In genomic region chr4:84884539-84885270, GRCm38 (mm10) we compare ENCODE assay signal across 8 mouse cellular contexts. TPM values are rescaled to one million over a fixed set of nuclear protein-coding genes. Genes with fewer than 3 reads are reported as not detected.
A peak's percentile ranks its signal among the peaks of the same experiment; 100 is the strongest.
DNase-seq lines count a peak whose midpoint lies in the region; ATAC-seq and TF ChIP-seq lines count a peak whose summit lies in the region.

No protein-coding gene starts in this region.

- no peaks in the 10 kb centered on the region for H3K27me3 ChIP-seq in forebrain, embryonic 16.5 days (replicated peaks; ENCODE audit: control insufficient read depth, insufficient read depth, low read length)

- no peaks in the 10 kb centered on the region for H3K36me3 ChIP-seq in forebrain, embryonic 16.5 days (ENCODE audit: control insufficient read depth, insufficient read depth)

- TF ChIP-seq POLR2A in lung, adult 2 months (IDR thresholded peaks at IDR 0.05; ENCODE audit: borderline replicate concordance, extremely low read depth, low read depth, low read length): 0 out of 2 replicates have a peak, but pooled peaks have one; percentile 28

- peak; percentile 68 for DNase-seq in MN1 (ENCODE audit: low spot score)
- peak; percentile 73 for DNase-seq in cerebellum, adult 11-12 months
- DNase-seq in heart, postnatal 4 days: peak; percentile 59
- peak; percentile 19 for DNase-seq in layer of hippocampus, adult 11-12 months (ENCODE audit: low spot score)
- DNase-seq in lung, adult 2 months: peak; percentile 57
- peak; percentile 36 for DNase-seq in ovary, adult 18-20 months (ENCODE audit: low spot score)
- peak; percentile 67 for DNase-seq in testis, postnatal 14 days (ENCODE audit: low spot score)

- ATAC-seq in forebrain, embryonic 16.5 days: peak; percentile 76

- peak overlapping the region; percentile 68 for H3K4me3 ChIP-seq in forebrain, embryonic 16.5 days (replicated peaks; ENCODE audit: low read length)
- H3K4me3 ChIP-seq in lung, adult 2 months (replicated peaks; ENCODE audit: extremely low read depth, low read depth, low read length): peak overlapping the region; percentile 80

- TF ChIP-seq CTCF in lung, adult 2 months (IDR thresholded peaks at IDR 0.05; ENCODE audit: insufficient read depth, low read length): no peak

- under 1% methylated on average over 59 of the region's 60 CpGs for WGBS in forebrain, embryonic 16.5 days
- WGBS in lung, adult 2 months: 1% methylated on average over 60 of the region's 60 CpGs

- no peaks in the 10 kb centered on the region for H3K9me3 ChIP-seq in forebrain, embryonic 16.5 days (ENCODE audit: control insufficient read depth, low read length)

- peak overlapping the region; percentile 94 for H3K9ac ChIP-seq in forebrain, embryonic 16.5 days (replicated peaks; ENCODE audit: low read depth, low read length)

- peak overlapping the region; percentile 85 for H3K27ac ChIP-seq in forebrain, embryonic 16.5 days (ENCODE audit: low read length)

- peaks cover 5% of the 10 kb centered on the region; the same call in 1 of the 2 replicates for H3K4me1 ChIP-seq in forebrain, embryonic 16.5 days (replicated peaks; ENCODE audit: control insufficient read depth, insufficient read depth, low read length)
- no peaks in the 10 kb centered on the region for H3K4me1 ChIP-seq in lung, adult 2 months (ENCODE audit: control insufficient read depth, insufficient read depth, low read length)

- peak overlapping the region; percentile 88 for H3K4me2 ChIP-seq in forebrain, embryonic 16.5 days (ENCODE audit: low read length)

RNA-seq across cellular contexts. Expression of gene Cntln, which starts 0.6 kb away (rescaled TPM):
- polyA plus RNA-seq in forebrain, embryonic 16.5 days (2015; fragmentation: Nextera tagmentation; extraction: Ambion mirVana): 5.0 and 6.1 TPM in 2 replicates
- 1 to 10 TPM; 8.9 to 9.3 TPM for total RNA-seq in heart, postnatal 4 days (2021)
- polyA plus RNA-seq in lung, adult 2 months (2012; rRNA removed): 3.2 TPM in 2 replicates

Comparison
In these comparisons a context has a peak if more than half of its experiments do, and no peak if none do; other contexts are left out.
1. Peak in every context shown above with its lines: DNase-seq, ATAC-seq, H3K4me3 ChIP-seq and H3K27ac ChIP-seq.
2. DNase-seq: peak in every context shown above with its lines; median percentile 73 in cerebellum, adult 11-12 months; 68 in MN1; 67 in testis, postnatal 14 days; 59 in heart, postnatal 4 days; 57 in lung, adult 2 months; 36 in ovary, adult 18-20 months; 19 in layer of hippocampus, adult 11-12 months.